Mouse (Mus musculus): ENCODE measurements at regions not wholly inside any gene's neighbourhood (a gene's known extent, or its start where the extent isn't known, plus 50 kb on each side); places are given as distances from the start of the nearest gene placed in this dataset.

GRCm38 (mm10) chr19:36235131-36235530, 113.0 kb upstream of the Pcgf5 start:
- no peak for DNase-seq

GRCm38 (mm10) chr19:36236576-36237345, 111.3 kb upstream of the Pcgf5 start:
- no peak for DNase-seq

GRCm38 (mm10) chr19:36237751-36238150, 110.4 kb upstream of the Pcgf5 start:
- no peak for DNase-seq

GRCm38 (mm10) chr19:36238536-36238935, 109.6 kb upstream of the Pcgf5 start:
- DNase-seq, result no peak

- no peak for DNase-seq
Measured at GRCm38 (mm10) chr19:36242396-36242795, 105.7 kb upstream of the Pcgf5 start.

GRCm38 (mm10) chr19:36242946-36243345, 105.2 kb upstream of the Pcgf5 start:
- no peak for DNase-seq

GRCm38 (mm10) chr19:36252522-36252921, 95.6 kb upstream of the Pcgf5 start:
- DNase-seq, result no peak

GRCm38 (mm10) chr19:36257748-36258538, 90.2 kb upstream of the Pcgf5 start:
- peak; percentile 63 for DNase-seq

GRCm38 (mm10) chr19:36261819-36262218, 86.3 kb upstream of the Pcgf5 start:
- no peak for DNase-seq

- no peak for DNase-seq
Measured at GRCm38 (mm10) chr19:36263923-36264322, 84.2 kb upstream of the Pcgf5 start.

- no peak for DNase-seq
Measured at GRCm38 (mm10) chr19:36264397-36264796, 83.7 kb upstream of the Pcgf5 start.

- DNase-seq, result no peak
Measured at GRCm38 (mm10) chr19:36265276-36265675, 82.8 kb upstream of the Pcgf5 start.

- DNase-seq, result no peak
Measured at GRCm38 (mm10) chr19:36266346-36266745, 81.8 kb upstream of the Pcgf5 start.

- DNase-seq, result no peak
Measured at GRCm38 (mm10) chr19:36273466-36273865, 74.6 kb upstream of the Pcgf5 start.

GRCm38 (mm10) chr19:36285465-36285864, 62.6 kb upstream of the Pcgf5 start:
- DNase-seq, result no peak

- DNase-seq, result no peak
Measured at GRCm38 (mm10) chr19:36290778-36291177, 57.3 kb upstream of the Pcgf5 start.

- peak; percentile 19 for DNase-seq
Measured at GRCm38 (mm10) chr19:36293177-36293969, 54.7 kb upstream of the Pcgf5 start.
